Mouse (Mus musculus): ENCODE data around the gene Nav2. TPM values are rescaled to one million over a fixed set of nuclear protein-coding genes. Genes with fewer than 3 reads are reported as not detected.

The Nav2 gene
- polyA plus RNA-seq, 1 experiment, result 51.7 TPM

DNA sequence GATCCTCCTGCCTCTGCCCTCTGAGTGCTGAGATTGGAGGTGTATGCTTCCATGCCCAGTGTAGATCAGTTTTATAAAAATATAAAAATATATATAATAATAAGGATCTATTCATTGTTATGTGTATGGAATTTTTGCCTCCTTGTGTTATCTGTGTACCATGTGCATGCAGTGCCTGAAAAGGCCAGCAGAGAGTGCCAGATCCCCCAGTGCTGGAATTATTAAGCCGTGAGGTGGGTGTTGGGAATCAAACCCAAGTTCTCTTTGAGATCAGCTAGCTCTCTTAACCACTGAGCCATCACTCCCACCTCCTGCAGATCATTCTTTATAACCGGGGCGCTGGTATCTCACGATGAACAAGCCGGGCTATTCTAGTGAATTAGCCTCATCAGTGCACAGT, 346.5 kb downstream of the Nav2 start:
- H3K27ac ChIP-seq (ENCODE audit: insufficient read depth, low read length), result no peak overlapping the region
- no peaks in the 10 kb centered on the region for H3K36me3 ChIP-seq (ENCODE audit: control insufficient read depth, insufficient read depth, low read length, poor library complexity, severe bottlenecking)
- no peak overlapping the region for H3K9ac ChIP-seq (ENCODE audit: low read depth, poor library complexity, severe bottlenecking)
- H3K9me3 ChIP-seq (replicated peaks; ENCODE audit: control insufficient read depth, insufficient read depth, low read length, poor library complexity, severe bottlenecking), result no peaks in the 10 kb centered on the region
- TF ChIP-seq EP300 (IDR thresholded peaks at IDR 0.05; ENCODE audit: insufficient read depth, low read depth, low read length) (no peak), CTCF (IDR thresholded peaks at IDR 0.05; ENCODE audit: low read depth, low read length) (peak; percentile 47), POLR2A (IDR thresholded peaks at IDR 0.05; ENCODE audit: insufficient read depth, low read length) (no peak)
- no peaks in the 10 kb centered on the region for H3K4me1 ChIP-seq (ENCODE audit: control insufficient read depth, insufficient read depth, low read length)
- no peak overlapping the region for H3K4me3 ChIP-seq (ENCODE audit: low read depth, low read length)
- H3K27me3 ChIP-seq (ENCODE audit: control insufficient read depth, insufficient read depth, low read length, poor library complexity, severe bottlenecking), result no peaks in the 10 kb centered on the region

DNA sequence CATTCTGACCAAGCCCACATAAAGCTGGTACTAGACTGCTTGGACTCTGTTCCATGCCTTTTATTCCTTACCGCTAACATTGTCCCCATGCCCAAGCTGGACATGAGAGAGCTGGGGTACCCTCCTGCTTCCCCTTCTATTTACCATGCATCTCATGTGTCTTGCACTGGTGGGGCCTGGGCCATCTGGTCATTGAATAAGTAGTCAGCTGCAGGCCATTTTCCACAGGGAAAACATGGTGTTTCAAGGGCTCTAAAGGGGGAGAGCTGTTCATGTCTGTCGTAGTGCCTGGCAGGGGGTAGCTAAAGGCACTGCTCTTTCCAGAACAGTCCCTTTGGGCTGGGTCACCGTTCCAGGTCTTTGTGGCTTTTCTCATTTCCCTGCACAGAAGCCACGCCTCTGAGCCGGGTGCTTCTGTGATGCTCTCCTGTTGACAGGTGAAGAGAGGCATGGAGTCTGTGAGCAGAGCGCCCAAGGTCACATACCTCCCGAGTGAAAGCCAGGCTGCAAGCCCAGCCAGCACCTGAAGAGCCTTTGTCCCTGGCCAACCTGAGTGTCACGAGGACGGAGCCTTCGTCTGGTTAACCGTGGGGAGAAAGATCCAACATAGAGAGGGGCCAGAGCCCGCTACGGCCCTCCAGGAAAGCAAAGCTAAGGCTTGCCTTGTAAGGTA, 348.9 kb downstream of the Nav2 start:
- H3K27ac ChIP-seq (ENCODE audit: insufficient read depth, low read length), result no peak overlapping the region
- TF ChIP-seq CTCF (IDR thresholded peaks at IDR 0.05; ENCODE audit: low read depth, low read length) (no peak), POLR2A (IDR thresholded peaks at IDR 0.05; ENCODE audit: insufficient read depth, low read length) (no peak), EP300 (IDR thresholded peaks at IDR 0.05; ENCODE audit: insufficient read depth, low read depth, low read length) (no peak)

DNA sequence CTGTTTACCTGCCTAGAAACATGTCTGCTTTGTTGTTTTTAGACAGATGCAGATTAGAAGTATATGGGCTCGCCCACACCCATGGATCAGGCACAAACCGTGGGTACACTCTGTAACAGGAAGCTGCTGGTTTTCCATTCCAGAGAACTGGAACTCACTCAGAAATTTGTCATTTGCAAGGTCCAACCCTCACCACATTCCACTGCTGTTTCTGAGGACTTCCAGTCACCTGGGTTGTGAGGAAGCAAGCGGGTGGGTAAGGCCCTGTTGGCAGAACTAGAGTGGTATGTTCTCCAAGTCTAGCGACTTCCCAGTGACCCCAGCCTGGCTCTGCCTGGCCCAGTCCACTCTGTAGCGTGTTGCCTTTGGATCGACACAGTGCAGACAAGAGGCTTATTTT, 349.6 kb downstream of the Nav2 start:
- TF ChIP-seq CTCF (IDR thresholded peaks at IDR 0.05; ENCODE audit: low read depth, low read length) (no peak), POLR2A (IDR thresholded peaks at IDR 0.05; ENCODE audit: insufficient read depth, low read length) (no peak), EP300 (IDR thresholded peaks at IDR 0.05; ENCODE audit: insufficient read depth, low read depth, low read length) (no peak)
- no peaks in the 10 kb centered on the region for H3K36me3 ChIP-seq (ENCODE audit: control insufficient read depth, insufficient read depth, low read length, poor library complexity, severe bottlenecking)
- no peaks in the 10 kb centered on the region for H3K27me3 ChIP-seq (ENCODE audit: control insufficient read depth, insufficient read depth, low read length, poor library complexity, severe bottlenecking)
- H3K9ac ChIP-seq (ENCODE audit: low read depth, poor library complexity, severe bottlenecking), result no peak overlapping the region
- no peaks in the 10 kb centered on the region for H3K4me1 ChIP-seq (ENCODE audit: control insufficient read depth, insufficient read depth, low read length)
- no peak overlapping the region for H3K27ac ChIP-seq (ENCODE audit: insufficient read depth, low read length)
- no peak overlapping the region for H3K4me3 ChIP-seq (ENCODE audit: low read depth, low read length)
- no peaks in the 10 kb centered on the region for H3K9me3 ChIP-seq (replicated peaks; ENCODE audit: control insufficient read depth, insufficient read depth, low read length, poor library complexity, severe bottlenecking)

More for the DNA sequence above, 348.9 kb downstream of the Nav2 start:
- no peaks in the 10 kb centered on the region for H3K4me1 ChIP-seq (ENCODE audit: control insufficient read depth, insufficient read depth, low read length)
- H3K27me3 ChIP-seq (ENCODE audit: control insufficient read depth, insufficient read depth, low read length, poor library complexity, severe bottlenecking), result no peaks in the 10 kb centered on the region
- H3K9me3 ChIP-seq (replicated peaks; ENCODE audit: control insufficient read depth, insufficient read depth, low read length, poor library complexity, severe bottlenecking), result no peaks in the 10 kb centered on the region
- H3K9ac ChIP-seq (ENCODE audit: low read depth, poor library complexity, severe bottlenecking), result no peak overlapping the region
- H3K36me3 ChIP-seq (ENCODE audit: control insufficient read depth, insufficient read depth, low read length, poor library complexity, severe bottlenecking), result no peaks in the 10 kb centered on the region
- no peak overlapping the region for H3K4me3 ChIP-seq (ENCODE audit: low read depth, low read length)

DNA sequence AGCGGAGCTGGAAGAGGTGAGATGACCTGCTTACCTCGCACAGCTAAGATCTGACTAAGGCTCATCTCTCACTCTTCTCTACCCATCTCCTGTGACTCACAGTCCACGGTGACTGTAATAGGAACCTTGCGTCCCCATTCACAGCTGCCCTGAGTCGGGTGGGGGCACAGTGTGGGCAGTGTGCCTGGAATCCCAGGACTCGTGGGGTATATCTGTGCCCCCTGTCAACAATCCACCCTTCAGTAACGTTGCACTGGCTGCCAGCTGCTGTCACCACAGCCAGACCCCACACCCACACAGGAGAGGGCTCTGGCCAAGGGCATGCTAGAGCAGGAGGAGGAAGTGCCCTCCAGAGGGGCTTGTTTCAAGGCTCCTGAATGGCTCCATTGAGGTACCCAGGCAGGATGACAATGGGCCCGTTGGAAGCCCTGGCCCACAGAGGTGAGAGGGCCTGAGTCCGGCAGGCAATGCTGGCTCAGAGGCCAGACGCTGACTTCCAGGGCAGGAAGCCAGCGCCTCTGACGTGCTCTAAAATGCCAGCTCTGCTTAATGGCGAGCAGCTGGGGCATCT, 353.5 kb downstream of the Nav2 start:
- Histone ChIP-seq H3K27me3 (ENCODE audit: control insufficient read depth, insufficient read depth, low read length, poor library complexity, severe bottlenecking) (no peaks in the 10 kb centered on the region), H3K9me3 (replicated peaks; ENCODE audit: control insufficient read depth, insufficient read depth, low read length, poor library complexity, severe bottlenecking) (no peaks in the 10 kb centered on the region)
- no peak for TF ChIP-seq CTCF (IDR thresholded peaks at IDR 0.05; ENCODE audit: low read depth, low read length)
- no peak for TF ChIP-seq POLR2A (IDR thresholded peaks at IDR 0.05; ENCODE audit: insufficient read depth, low read length)
- TF ChIP-seq EP300 (IDR thresholded peaks at IDR 0.05; ENCODE audit: insufficient read depth, low read depth, low read length), result no peak

GRCm38 (mm10) chr7:49266422-49266821, 357.9 kb downstream of the Nav2 start:
- H3K4me3 ChIP-seq (ENCODE audit: low read depth, low read length), result no peak overlapping the region
- H3K27me3 ChIP-seq (ENCODE audit: control insufficient read depth, insufficient read depth, low read length, poor library complexity, severe bottlenecking), result no peaks in the 10 kb centered on the region
- no peaks in the 10 kb centered on the region for H3K36me3 ChIP-seq (ENCODE audit: control insufficient read depth, insufficient read depth, low read length, poor library complexity, severe bottlenecking)
- no peak for TF ChIP-seq POLR2A (IDR thresholded peaks at IDR 0.05; ENCODE audit: insufficient read depth, low read length)
- TF ChIP-seq CTCF (IDR thresholded peaks at IDR 0.05; ENCODE audit: low read depth, low read length), result no peak
- no peak for TF ChIP-seq EP300 (IDR thresholded peaks at IDR 0.05; ENCODE audit: insufficient read depth, low read depth, low read length)
- H3K9me3 ChIP-seq (replicated peaks; ENCODE audit: control insufficient read depth, insufficient read depth, low read length, poor library complexity, severe bottlenecking), result no peaks in the 10 kb centered on the region
- no peak overlapping the region for H3K9ac ChIP-seq (ENCODE audit: low read depth, poor library complexity, severe bottlenecking)
- H3K4me1 ChIP-seq (ENCODE audit: control insufficient read depth, insufficient read depth, low read length), result no peaks in the 10 kb centered on the region
- no peak overlapping the region for H3K27ac ChIP-seq (ENCODE audit: insufficient read depth, low read length)

More for the DNA sequence above, 353.5 kb downstream of the Nav2 start:
- H3K36me3 ChIP-seq (ENCODE audit: control insufficient read depth, insufficient read depth, low read length, poor library complexity, severe bottlenecking), result no peaks in the 10 kb centered on the region
- no peak overlapping the region for H3K9ac ChIP-seq (ENCODE audit: low read depth, poor library complexity, severe bottlenecking)
- no peaks in the 10 kb centered on the region for H3K4me1 ChIP-seq (ENCODE audit: control insufficient read depth, insufficient read depth, low read length)
- no peak overlapping the region for H3K27ac ChIP-seq (ENCODE audit: insufficient read depth, low read length)
- H3K4me3 ChIP-seq (ENCODE audit: low read depth, low read length), result no peak overlapping the region

DNA sequence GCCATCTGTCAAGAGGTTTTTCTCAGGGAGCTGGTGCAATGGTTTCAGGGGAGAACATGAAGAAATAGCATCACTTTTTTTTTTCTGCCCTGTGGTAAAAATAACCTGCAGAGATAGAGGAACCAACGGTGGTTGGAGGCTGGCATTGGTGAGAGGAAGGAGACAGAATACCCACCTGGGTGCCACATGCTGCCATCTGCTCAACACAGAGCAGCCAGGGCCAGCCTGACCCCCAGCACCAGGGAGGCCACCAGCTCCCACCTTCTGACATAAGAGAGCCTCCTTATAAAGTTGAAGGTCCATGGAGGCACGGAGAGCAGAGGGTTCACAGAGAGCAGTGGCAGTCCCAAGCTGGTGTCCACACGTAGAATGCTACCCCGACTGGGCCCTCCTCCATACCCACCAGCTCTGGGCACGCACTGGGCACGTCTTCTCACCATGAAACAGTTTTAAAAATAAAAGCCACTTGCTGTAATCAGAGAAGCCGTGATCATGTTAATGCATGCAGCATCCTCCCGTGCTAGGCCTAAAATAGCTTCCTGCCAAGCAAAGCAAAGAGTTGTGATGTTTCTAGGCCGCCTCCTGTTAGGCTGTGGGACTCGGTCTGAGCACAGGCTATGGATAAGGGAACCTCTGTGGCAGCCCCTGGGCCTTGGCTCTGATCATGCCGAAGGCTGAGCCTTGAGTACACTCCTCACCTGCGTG, 359.3 kb downstream of the Nav2 start:
- Histone ChIP-seq H3K4me3 (ENCODE audit: low read depth, low read length) (no peak overlapping the region), H3K36me3 (ENCODE audit: control insufficient read depth, insufficient read depth, low read length, poor library complexity, severe bottlenecking) (no peaks in the 10 kb centered on the region), H3K27ac (ENCODE audit: insufficient read depth, low read length) (no peak overlapping the region), H3K27me3 (ENCODE audit: control insufficient read depth, insufficient read depth, low read length, poor library complexity, severe bottlenecking) (no peaks in the 10 kb centered on the region), H3K9me3 (replicated peaks; ENCODE audit: control insufficient read depth, insufficient read depth, low read length, poor library complexity, severe bottlenecking) (no peaks in the 10 kb centered on the region), H3K9ac (ENCODE audit: low read depth, poor library complexity, severe bottlenecking) (no peak overlapping the region), H3K4me1 (ENCODE audit: control insufficient read depth, insufficient read depth, low read length) (no peaks in the 10 kb centered on the region)
- TF ChIP-seq CTCF (IDR thresholded peaks at IDR 0.05; ENCODE audit: low read depth, low read length), result no peak
- no peak for TF ChIP-seq EP300 (IDR thresholded peaks at IDR 0.05; ENCODE audit: insufficient read depth, low read depth, low read length)

Data from ES-Bruce4 (cell line).